Mouse (Mus musculus): Measurements from ENCODE around the gene Nkain2.

DNA sequence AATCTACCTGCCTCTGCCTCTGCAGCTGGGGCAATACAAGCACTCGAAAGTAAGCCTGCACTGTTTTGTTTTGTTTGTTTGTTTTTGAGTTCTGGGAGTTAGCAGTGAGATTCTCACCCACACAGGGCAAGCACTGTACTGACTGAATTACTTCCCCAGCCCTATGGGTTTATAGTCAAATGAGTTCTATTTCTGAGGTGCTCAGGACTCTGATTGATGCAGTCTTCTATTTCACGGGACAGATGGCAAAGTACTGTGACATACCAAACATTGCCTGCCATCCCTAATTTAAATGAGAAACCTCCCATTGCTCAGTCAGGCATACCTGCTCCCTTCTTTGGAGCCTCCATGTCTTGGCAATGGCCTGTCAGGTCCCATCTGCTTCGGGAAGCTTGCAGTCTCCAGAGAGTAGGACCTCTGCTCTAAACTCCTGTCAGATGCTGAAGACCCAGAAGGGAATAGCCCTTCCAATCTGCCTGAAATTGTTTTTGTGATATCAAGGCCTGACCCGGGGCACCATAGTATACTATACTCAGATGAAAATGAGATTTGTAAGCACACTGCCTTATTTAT is 1016.9 kb downstream of the Nkain2 start:
- TF ChIP-seq CTCF (IDR thresholded peaks at IDR 0.05; ENCODE audit: control insufficient read depth, insufficient read depth, insufficient read length) (no peak), MAX (IDR thresholded peaks at IDR 0.05) (no peak), MYOD1 (IDR thresholded peaks at IDR 0.05; ENCODE audit: control insufficient read depth, insufficient read length, low read depth) (no peak)

Data from C2C12 (cell line).